Mouse (Mus musculus) forebrain, postnatal 0 days (tissue): ENCODE data around the gene Slc39a11. TPM values are rescaled to one million over a fixed set of nuclear protein-coding genes. Genes with fewer than 3 reads are reported as not detected.

Source experiments
- ATAC-seq: fragments of 200-750 bp; cut with Nextera tagmentation; 2 replicates; pipeline ENCODE4 v1.8.0; 2017; ENCODE audit warnings: mild to moderate bottlenecking, moderate library complexity
- DNase-seq: peaks from one replicate; pipeline ENCODE4 v3.0.0-alpha.2; 2015
- H3K27ac ChIP-seq: fragments of 300-500 bp; sonication (generic); 2 replicates; pipeline ENCODE4 v1.5.1; 2014; ENCODE audit warnings: low read depth, mild to moderate bottlenecking, antibody characterized with exemption, low read length, moderate library complexity, mixed read lengths
- H3K27me3 ChIP-seq: fragments of 300-500 bp; sonication (generic); 2 replicates; pipeline ENCODE4 v1.6.1; 2014; ENCODE audit warnings: mild to moderate bottlenecking, low read length, mixed read lengths; ENCODE audit not compliant: insufficient read depth
- H3K36me3 ChIP-seq: fragments of 300-500 bp; sonication (generic); 2 replicates; pipeline ENCODE4 v1.6.1; 2014; ENCODE audit warnings: mild to moderate bottlenecking, moderate library complexity; ENCODE audit not compliant: insufficient read depth
- H3K4me1 ChIP-seq: fragments of 300-500 bp; sonication (generic); 2 replicates; pipeline ENCODE4 v1.6.1; 2014; ENCODE audit warnings: antibody characterized with exemption; ENCODE audit not compliant: insufficient read depth
- H3K4me2 ChIP-seq: fragments of 300-500 bp; sonication (generic); 2 replicates; pipeline ENCODE4 v1.6.1; 2014; ENCODE audit warnings: low read depth, mild to moderate bottlenecking, moderate library complexity
- H3K4me3 ChIP-seq: fragments of 300-500 bp; sonication (generic); 2 replicates; pipeline ENCODE4 v1.5.1; 2014; ENCODE audit warnings: low read depth, low read length, mixed read lengths
- H3K9ac ChIP-seq: fragments of 300-500 bp; sonication (generic); 2 replicates; pipeline ENCODE4 v1.6.1; 2014; ENCODE audit warnings: mild to moderate bottlenecking
- H3K9me3 ChIP-seq: fragments of 300-500 bp; sonication (generic); 2 replicates; pipeline ENCODE4 v1.6.1; 2016; ENCODE audit warnings: low read length
- CTCF ChIP-seq: sonication (generic); IDR thresholded peaks from 2 replicates; pipeline ENCODE4 v1.5.1; 2016; ENCODE audit warnings: antibody characterized with exemption, control low read depth, low read depth
- whole genome bisulfite sequencing: fragments of 180-500 bp; shearing (Covaris S2); extraction: QIAGEN DNeasy Blood & Tissue Kit; methylation state at CpG from one replicate; pipeline ENCODE4 v1.1.7; 2014; 5-methylcytosine and 5-hydroxymethylcytosine counted together
- polyA plus RNA-seq: library from polyadenylated mRNA; unstranded; fragments of >200 nt; fragmentation: Nextera tagmentation; extraction: Ambion mirVana; gene quantifications from 2 replicates; pipeline ENCODE4 v1.2.1, GENCODE M21; 2015
- total RNA-seq: library from RNA; depleted of rRNA; stranded (reverse); fragments of >200 nt; gene quantifications from 2 replicates; pipeline ENCODE4 v1.2.3, GENCODE M21; 2014

Slc39a11 gene
- total and polyA plus RNA-seq, 2 experiments from 2014 or later, result 39.1 to 48.2 TPM

- Histone ChIP-seq H3K4me2 (no peak overlapping the region), H3K9ac (no peak overlapping the region), H3K36me3 (no peaks in the 10 kb centered on the region), H3K27ac (peak overlapping the region; percentile 69; the same call in 1 of the 2 replicates), H3K4me3 (no peak overlapping the region), H3K27me3 (no peaks in the 10 kb centered on the region), H3K9me3 (no peaks in the 10 kb centered on the region), H3K4me1 (peaks cover 5% of the 10 kb centered on the region; the same call in 1 of the 2 replicates)
- WGBS, result 82% methylated on average over 3 of the region's 3 CpGs
- no peak for DNase-seq
- TF ChIP-seq CTCF, result no peak
- ATAC-seq, result no peak
Observed at GRCm38 (mm10) chr11:113528391-113528790, 121.5 kb downstream of the Slc39a11 start.

- WGBS, result 81% methylated on average over 18 of the region's 18 CpGs
- Histone ChIP-seq H3K27ac (no peak overlapping the region), H3K36me3 (no peaks in the 10 kb centered on the region), H3K4me2 (no peak overlapping the region), H3K9me3 (no peaks in the 10 kb centered on the region), H3K9ac (no peak overlapping the region), H3K27me3 (no peaks in the 10 kb centered on the region), H3K4me3 (no peak overlapping the region), H3K4me1 (peaks cover 5% of the 10 kb centered on the region; the same call in 1 of the 2 replicates)
- ATAC-seq (no peak), DNase-seq (no peak)
- no peak for TF ChIP-seq CTCF
Observed at GRCm38 (mm10) chr11:113525731-113526130, 124.1 kb downstream of the Slc39a11 start.

GRCm38 (mm10) chr11:113522726-113523125, 127.2 kb downstream of the Slc39a11 start:
- TF ChIP-seq CTCF, result no peak
- no peak for ATAC-seq
- no peaks in the 10 kb centered on the region for H3K9me3 ChIP-seq
- no peak for DNase-seq
- no peak overlapping the region for H3K9ac ChIP-seq
- 52% methylated on average over 4 of the region's 4 CpGs for WGBS
- H3K36me3 ChIP-seq, result no peaks in the 10 kb centered on the region
- H3K27ac ChIP-seq, result no peak overlapping the region
- no peaks in the 10 kb centered on the region for H3K4me1 ChIP-seq
- H3K27me3 ChIP-seq, result no peaks in the 10 kb centered on the region
- no peak overlapping the region for H3K4me3 ChIP-seq
- no peak overlapping the region for H3K4me2 ChIP-seq

- H3K9ac ChIP-seq, result 0 out of 2 replicates have a peak overlapping the region, but pooled peaks have one; percentile 6
- no peak for ATAC-seq
Observed at GRCm38 (mm10) chr11:113521469-113522190, 128.2 kb downstream of the Slc39a11 start.

GRCm38 (mm10) chr11:113520851-113521461, 128.9 kb downstream of the Slc39a11 start:
- H3K36me3 ChIP-seq, result no peaks in the 10 kb centered on the region
- H3K9me3 ChIP-seq, result no peaks in the 10 kb centered on the region
- ATAC-seq, result peak; percentile 25
- WGBS, result 34% methylated on average over 17 of the region's 17 CpGs
- H3K27ac ChIP-seq, result peak overlapping the region; percentile 64
- no peaks in the 10 kb centered on the region for H3K27me3 ChIP-seq
- no peaks in the 10 kb centered on the region for H3K4me1 ChIP-seq
- no peak overlapping the region for H3K4me2 ChIP-seq
- DNase-seq, result no peak
- no peak overlapping the region for H3K4me3 ChIP-seq
- no peak for TF ChIP-seq CTCF
- H3K9ac ChIP-seq, result 0 out of 2 replicates have a peak overlapping the region, but pooled peaks have one; percentile 6

More at GRCm38 (mm10) chr11:113521469-113522190, 128.2 kb downstream of the Slc39a11 start:
- Histone ChIP-seq H3K27me3 (no peaks in the 10 kb centered on the region), H3K4me2 (no peak overlapping the region), H3K27ac (peak overlapping the region; percentile 64; the same call in 1 of the 2 replicates), H3K36me3 (no peaks in the 10 kb centered on the region), H3K9me3 (no peaks in the 10 kb centered on the region), H3K4me3 (no peak overlapping the region), H3K4me1 (no peaks in the 10 kb centered on the region)
- TF ChIP-seq CTCF, result no peak
- 51% methylated on average over 20 of the region's 20 CpGs for WGBS
- DNase-seq, result no peak

- H3K27me3 ChIP-seq, result no peaks in the 10 kb centered on the region
- H3K9ac ChIP-seq, result no peak overlapping the region
Observed at GRCm38 (mm10) chr11:113520373-113520772, 129.5 kb downstream of the Slc39a11 start.

GRCm38 (mm10) chr11:113519973-113520372, 129.9 kb downstream of the Slc39a11 start:
- no peaks in the 10 kb centered on the region for H3K27me3 ChIP-seq
- H3K4me1 ChIP-seq, result no peaks in the 10 kb centered on the region
- 0 out of 2 replicates have a peak, but pooled peaks have one; percentile 7 for ATAC-seq
- H3K4me2 ChIP-seq, result no peak overlapping the region
- no peak; the same call in 1 of the 2 replicates for TF ChIP-seq CTCF
- 55% methylated on average over 7 of the region's 7 CpGs for WGBS
- H3K36me3 ChIP-seq, result no peaks in the 10 kb centered on the region
- H3K27ac ChIP-seq, result peak overlapping the region; percentile 64
- H3K4me3 ChIP-seq, result no peak overlapping the region
- no peak for DNase-seq
- no peaks in the 10 kb centered on the region for H3K9me3 ChIP-seq
- H3K9ac ChIP-seq, result no peak overlapping the region

More at GRCm38 (mm10) chr11:113520373-113520772, 129.5 kb downstream of the Slc39a11 start:
- Histone ChIP-seq H3K4me1 (no peaks in the 10 kb centered on the region), H3K27ac (peak overlapping the region; percentile 64), H3K9me3 (no peaks in the 10 kb centered on the region), H3K4me2 (no peak overlapping the region), H3K4me3 (no peak overlapping the region), H3K36me3 (no peaks in the 10 kb centered on the region)
- WGBS, result 29% methylated on average over 8 of the region's 8 CpGs
- TF ChIP-seq CTCF, result no peak
- peak; percentile 77 for DNase-seq
- peak; percentile 76 for ATAC-seq
